Mouse (Mus musculus) forebrain, embryonic 12.5 days (tissue): Measurements from ENCODE around the gene Copa. TPM values are rescaled to one million over a fixed set of nuclear protein-coding genes. Genes with fewer than 3 reads are reported as not detected.
A peak's percentile ranks its signal among the peaks of the same experiment; 100 is the strongest.

ENCODE experiments used
- ATAC-seq: fragments of 200-750 bp; cut with Nextera tagmentation; 2 replicates; pipeline ENCODE4 v1.8.0; 2017; ENCODE audit warnings: moderate TSS enrichment; ENCODE audit not compliant: low FRiP score
- H3K27ac ChIP-seq: fragments of 300-500 bp; sonication (generic); 2 replicates; pipeline ENCODE4 v1.5.1; 2016; ENCODE audit warnings: mild to moderate bottlenecking
- H3K27me3 ChIP-seq: fragments of 300-500 bp; sonication (generic); 2 replicates; pipeline ENCODE4 v1.6.1; 2016; ENCODE audit warnings: mild to moderate bottlenecking
- H3K36me3 ChIP-seq: fragments of 300-500 bp; sonication (generic); replicated peaks from 2 replicates; pipeline ENCODE4 v1.6.1; 2016; ENCODE audit warnings: mild to moderate bottlenecking
- H3K4me1 ChIP-seq: fragments of 300-500 bp; sonication (generic); 2 replicates; pipeline ENCODE4 v1.6.1; 2016
- H3K4me2 ChIP-seq: fragments of 300-500 bp; sonication (generic); 2 replicates; pipeline ENCODE4 v1.6.1; 2016; ENCODE audit warnings: mild to moderate bottlenecking, moderate library complexity
- H3K4me3 ChIP-seq: fragments of 300-500 bp; sonication (generic); replicated peaks from 2 replicates; pipeline ENCODE4 v1.5.1; 2016; ENCODE audit warnings: mild to moderate bottlenecking
- H3K9ac ChIP-seq: fragments of 300-500 bp; sonication (generic); 2 replicates; pipeline ENCODE4 v1.6.1; 2016; ENCODE audit warnings: mild to moderate bottlenecking
- H3K9me3 ChIP-seq: fragments of 300-500 bp; sonication (generic); 2 replicates; pipeline ENCODE4 v1.6.1; 2016
- WGBS: fragments of 180-500 bp; shearing (Covaris S2); methylation state at CpG from one replicate; pipeline ENCODE4 v1.1.7; 2016; 5-methylcytosine and 5-hydroxymethylcytosine counted together
- polyA plus RNA-seq: library from polyadenylated mRNA; unstranded; fragments of >200 nt; fragmentation: Nextera tagmentation; extraction: Ambion mirVana; gene quantifications from 2 replicates; pipeline ENCODE4 v1.2.1, GENCODE M21; 2016

The Copa gene
- polyA plus RNA-seq = 199 and 222 TPM in 2 replicates

DNA sequence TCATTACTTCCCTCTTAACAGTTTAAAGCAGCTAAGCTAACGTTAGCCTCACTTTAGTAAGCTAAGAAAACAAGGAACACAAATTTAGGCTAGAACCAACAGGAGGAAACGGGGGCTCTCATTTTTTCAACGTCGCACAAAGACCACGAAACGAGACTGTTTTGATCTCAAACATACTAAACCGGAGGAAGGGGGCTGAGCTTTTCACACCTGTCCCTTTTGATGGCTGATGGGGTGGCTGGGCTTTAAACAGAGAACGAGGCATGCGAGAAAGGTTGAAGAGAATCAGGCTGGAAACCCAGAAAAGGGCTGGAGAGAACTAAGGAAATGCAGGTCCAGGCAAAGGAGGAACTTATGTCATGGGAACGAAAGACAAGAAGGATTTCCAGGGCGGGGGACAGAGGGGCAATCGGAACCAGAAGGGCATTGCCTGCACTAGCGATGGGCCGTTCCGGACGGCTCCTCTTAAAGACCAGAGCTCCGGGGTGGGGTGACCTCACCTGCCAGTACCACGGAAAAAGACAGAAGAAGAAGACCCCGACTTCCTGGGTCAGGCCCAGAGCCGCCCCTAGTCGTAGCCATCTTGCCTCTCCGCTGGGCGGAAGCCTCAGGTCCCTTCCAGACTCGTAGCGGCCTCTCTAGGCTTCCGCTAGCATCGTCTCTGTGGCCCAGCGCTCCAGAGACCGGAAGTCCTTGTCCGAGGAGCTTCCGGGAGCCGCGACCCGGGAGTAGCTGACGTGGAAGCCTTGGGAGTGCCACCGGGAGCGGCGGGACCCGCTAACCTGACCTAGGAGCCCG is at the start of gene Copa, which contains the start of gene Ncstn:
Gene Copa (plus strand): TSS at position 429 of the 798 bp plus-strand sequence.
Gene Ncstn (minus strand): TSS at position 695 of the 798 bp plus-strand sequence.
- peak within 1 kb of the TSS; percentile 80 for H3K27ac ChIP-seq
- peaks cover 20% of the 10 kb centered on the region for H3K4me1 ChIP-seq
- H3K4me3 ChIP-seq = peak within 1 kb of the TSS; percentile 83
- peak; percentile 98 for ATAC-seq
- no peaks in the 10 kb centered on the region for H3K9me3 ChIP-seq
- peak within 1 kb of the TSS; percentile 88 for H3K9ac ChIP-seq
- H3K27me3 ChIP-seq = no peaks in the 10 kb centered on the region
- peaks cover 24% of the 10 kb centered on the region for H3K36me3 ChIP-seq
- WGBS = under 1% methylated on average over 40 of the region's 40 CpGs
- H3K4me2 ChIP-seq = peak within 1 kb of the TSS; percentile 86

DNA sequence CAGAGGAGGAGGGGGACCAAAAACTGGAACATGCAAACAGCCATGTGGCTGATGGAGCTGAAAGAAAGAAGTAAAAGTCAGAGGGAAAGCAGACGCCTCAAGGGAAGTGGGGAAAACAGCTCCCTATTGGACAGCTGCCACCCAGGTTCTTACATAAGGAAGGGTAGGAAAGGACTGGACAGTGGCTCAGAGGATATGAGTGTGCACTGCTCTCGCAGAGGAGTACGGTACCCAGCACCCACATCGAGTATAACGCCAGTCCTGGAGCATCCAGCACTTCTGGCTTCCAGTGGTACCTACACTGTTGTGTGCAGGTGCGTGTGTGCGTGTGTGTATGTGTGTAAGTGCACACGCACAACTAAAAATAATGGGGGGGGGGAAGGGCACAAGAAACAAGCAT is 35.9 kb upstream of the Copa start:
- Histone ChIP-seq H3K9me3 (no peaks in the 10 kb centered on the region), H3K36me3 (no peaks in the 10 kb centered on the region), H3K4me2 (no peak overlapping the region), H3K9ac (no peak overlapping the region), H3K4me1 (peaks cover 37% of the 10 kb centered on the region), H3K27ac (no peak overlapping the region), H3K4me3 (no peak overlapping the region), H3K27me3 (no peaks in the 10 kb centered on the region; the same call in 1 of the 2 replicates)
- WGBS = 69% methylated on average over 8 of the region's 8 CpGs
- ATAC-seq = no peak

DNA sequence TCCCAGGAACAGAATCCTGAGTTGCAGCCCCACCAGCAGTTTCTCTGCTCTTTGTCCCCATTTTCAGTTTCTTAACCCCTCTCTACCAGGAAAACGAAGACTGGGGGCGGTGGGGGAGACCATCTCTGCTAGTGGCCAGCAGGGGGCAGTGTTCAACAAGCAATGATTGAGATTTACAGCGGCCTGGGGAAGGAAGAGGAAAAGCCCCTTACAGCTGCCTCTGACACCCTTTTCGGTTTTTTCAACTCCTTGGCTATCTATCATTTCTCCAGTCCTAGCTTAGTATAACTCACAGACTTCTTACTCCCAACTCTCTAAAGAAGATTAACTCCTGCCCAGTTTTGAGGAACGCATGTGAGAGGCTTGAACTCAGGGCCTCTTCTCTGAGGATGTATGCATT is 35.4 kb upstream of the Copa start:
- H3K4me3 ChIP-seq = no peak overlapping the region
- no peak overlapping the region for H3K9ac ChIP-seq
- peaks cover 4% of the 10 kb centered on the region; the same call in 1 of the 2 replicates for H3K27me3 ChIP-seq
- H3K4me1 ChIP-seq = peaks cover 37% of the 10 kb centered on the region
- H3K27ac ChIP-seq = peak overlapping the region; percentile 88
- peak; percentile 39; the same call in 1 of the 2 replicates for ATAC-seq
- H3K4me2 ChIP-seq = no peak overlapping the region; the same call in 1 of the 2 replicates
- no peaks in the 10 kb centered on the region for H3K9me3 ChIP-seq
- H3K36me3 ChIP-seq = 0 out of 2 replicates have a peak, but pooled peaks cover 4% of the 10 kb centered on the region
- 11% methylated on average over 5 of the region's 5 CpGs for WGBS

DNA sequence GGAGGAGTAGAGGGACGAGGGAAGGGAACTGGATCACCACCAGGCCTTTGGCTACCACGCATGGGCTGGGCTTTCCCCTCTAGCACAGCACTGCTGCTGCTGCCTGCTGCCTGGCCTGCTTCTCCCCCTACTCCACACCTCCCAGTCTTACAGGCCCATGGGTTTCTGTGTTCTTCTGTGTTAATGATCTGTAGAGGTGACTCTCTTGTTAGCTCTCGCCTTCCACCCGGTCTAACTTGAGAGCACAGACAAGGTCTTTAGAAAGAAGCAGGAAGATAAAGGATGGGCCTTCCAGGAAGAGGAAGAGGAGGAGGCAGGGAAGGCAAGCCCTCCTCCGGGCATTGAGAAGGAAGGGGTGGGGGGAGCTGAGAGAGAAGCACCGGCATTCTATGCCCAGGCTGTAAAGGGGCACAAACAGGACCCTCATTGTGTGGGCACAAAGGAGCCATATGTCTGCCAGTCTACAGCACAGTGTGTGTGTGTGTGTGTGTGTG is 34.0 kb upstream of the Copa start:
- H3K4me1 ChIP-seq = peaks cover 48% of the 10 kb centered on the region
- no peak overlapping the region for H3K4me3 ChIP-seq
- H3K27me3 ChIP-seq = peaks cover 16% of the 10 kb centered on the region
- no peaks in the 10 kb centered on the region for H3K9me3 ChIP-seq
- WGBS = 14% methylated on average over 6 of the region's 6 CpGs
- peak overlapping the region; percentile 88 for H3K27ac ChIP-seq
- H3K36me3 ChIP-seq = 0 out of 2 replicates have a peak, but pooled peaks cover 4% of the 10 kb centered on the region
- peak; percentile 89 for ATAC-seq
- H3K4me2 ChIP-seq = peak overlapping the region; percentile 31
- peak overlapping the region; percentile 1; the same call in 1 of the 2 replicates for H3K9ac ChIP-seq

DNA sequence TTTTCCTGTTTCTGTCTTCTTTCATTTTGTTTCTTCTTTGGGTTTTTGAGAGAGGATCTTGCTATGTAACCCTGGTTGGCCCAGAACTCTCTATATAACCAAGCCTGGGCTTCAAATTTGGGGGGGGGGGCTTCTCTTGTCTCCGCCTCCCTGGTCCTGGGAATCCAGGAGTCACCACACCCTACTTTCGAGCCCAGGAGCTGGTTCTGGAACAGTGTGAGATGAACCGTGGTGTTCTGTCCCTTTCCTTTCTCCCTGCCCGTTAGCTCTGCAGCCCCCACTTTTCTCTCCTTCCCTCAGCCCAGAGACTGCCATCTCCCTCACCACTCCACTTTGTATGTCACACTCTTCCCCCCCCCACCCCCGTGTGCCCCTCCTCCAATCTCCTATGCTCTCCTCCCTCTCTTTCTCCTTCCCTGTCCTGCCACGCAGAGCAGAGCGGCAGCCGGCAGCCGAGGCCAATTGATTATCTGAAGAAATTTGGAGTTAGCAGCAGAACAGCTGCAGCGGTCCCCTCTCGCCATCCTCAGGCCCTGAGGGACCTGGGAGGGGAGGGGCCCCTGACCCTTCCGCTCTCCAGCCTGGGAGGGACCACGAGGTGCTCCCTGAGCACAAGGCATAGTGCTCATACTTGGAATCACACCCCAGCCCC is 33.1 kb upstream of the Copa start:
- Histone ChIP-seq H3K27ac (peak overlapping the region; percentile 88), H3K9ac (0 out of 2 replicates have a peak overlapping the region, but pooled peaks have one; percentile 21), H3K27me3 (peaks cover 26% of the 10 kb centered on the region), H3K9me3 (no peaks in the 10 kb centered on the region), H3K4me1 (peaks cover 58% of the 10 kb centered on the region), H3K36me3 (0 out of 2 replicates have a peak, but pooled peaks cover 4% of the 10 kb centered on the region), H3K4me2 (peak overlapping the region; percentile 31), H3K4me3 (no peak overlapping the region)
- WGBS = 24% methylated on average over 13 of the region's 13 CpGs
- peak; percentile 34 for ATAC-seq

DNA sequence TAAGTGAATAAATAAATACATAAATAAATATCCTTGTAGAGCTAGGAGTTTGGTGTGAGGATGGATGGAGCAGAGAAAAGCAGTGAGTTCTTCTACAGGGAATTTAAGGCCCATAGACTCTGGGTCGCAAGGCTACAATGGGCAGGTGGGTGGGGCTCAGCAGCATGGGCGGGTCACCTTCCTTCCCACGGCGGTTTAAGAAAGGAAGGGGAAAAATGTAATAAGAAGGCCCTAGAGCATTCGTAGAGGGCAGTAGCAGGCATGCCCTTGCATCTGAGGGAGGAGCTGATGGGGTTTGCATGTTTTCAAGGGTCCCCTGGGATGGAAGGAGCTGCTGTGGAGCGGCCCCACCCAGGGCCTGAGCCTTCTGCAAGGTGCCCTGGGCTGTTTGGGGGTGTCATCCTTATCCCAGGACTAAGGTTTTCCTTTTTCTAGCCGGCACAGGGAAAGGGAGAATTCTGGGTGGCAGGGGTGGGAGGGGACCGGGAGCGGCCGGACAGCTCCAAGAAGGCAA is 29.5 kb upstream of the Copa start:
- Histone ChIP-seq H3K9me3 (no peaks in the 10 kb centered on the region), H3K9ac (no peak overlapping the region), H3K36me3 (0 out of 2 replicates have a peak, but pooled peaks cover 4% of the 10 kb centered on the region), H3K4me1 (peaks cover 65% of the 10 kb centered on the region), H3K4me2 (peak overlapping the region; percentile 70), H3K27ac (no peak overlapping the region), H3K27me3 (peaks cover 49% of the 10 kb centered on the region), H3K4me3 (peak overlapping the region; percentile 42)
- no peak for ATAC-seq
- WGBS = 16% methylated on average over 9 of the region's 10 CpGs

DNA sequence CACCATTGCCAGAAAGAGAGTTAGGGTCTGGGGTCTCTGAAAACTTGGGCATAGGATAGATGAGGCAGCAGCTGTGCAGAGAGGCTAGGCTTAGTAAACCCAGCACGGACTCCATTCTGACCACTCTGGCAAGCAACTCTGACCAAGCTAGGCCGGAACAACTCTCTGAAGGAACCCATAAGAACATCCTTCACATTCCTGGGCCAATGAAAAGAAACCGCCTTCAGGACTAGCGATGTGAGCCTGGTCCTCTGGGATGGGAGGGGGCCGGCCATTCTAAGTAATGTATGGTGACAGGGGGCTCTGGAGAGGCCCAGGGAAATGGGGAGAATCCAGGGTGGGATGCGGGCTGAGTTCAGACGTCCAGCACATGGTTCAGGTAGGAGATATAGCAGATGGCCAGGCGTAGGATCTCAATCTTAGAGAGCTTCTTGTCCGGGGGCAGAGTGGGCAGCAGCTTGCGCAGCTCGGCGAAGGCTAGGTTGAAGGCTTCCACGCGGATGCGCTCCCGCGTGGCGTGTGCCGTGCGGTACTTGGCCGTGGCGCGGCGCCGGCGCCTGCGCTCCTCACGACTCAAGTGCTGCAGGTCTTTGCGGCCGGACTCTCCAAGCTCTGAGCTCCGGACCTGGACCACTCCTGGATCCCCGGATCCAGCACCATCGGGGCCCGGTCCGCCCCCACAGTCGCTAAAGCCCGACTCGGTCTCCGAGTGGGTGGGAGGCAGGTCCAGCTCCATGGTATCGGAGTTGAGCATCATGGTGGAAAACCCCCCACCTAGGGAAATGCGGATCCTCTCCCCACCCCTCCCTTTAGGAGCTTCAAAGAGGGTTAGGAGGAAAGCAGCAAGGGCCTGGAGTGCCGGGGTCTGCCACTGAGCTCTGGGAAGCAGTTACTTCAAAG is 28.5 kb upstream of the Copa start:
- no peak overlapping the region for H3K27ac ChIP-seq
- H3K9ac ChIP-seq = peak overlapping the region; percentile 62
- peaks cover 49% of the 10 kb centered on the region for H3K27me3 ChIP-seq
- no peak for ATAC-seq
- 0 out of 2 replicates have a peak, but pooled peaks cover 4% of the 10 kb centered on the region for H3K36me3 ChIP-seq
- peaks cover 65% of the 10 kb centered on the region for H3K4me1 ChIP-seq
- peak overlapping the region; percentile 70 for H3K4me2 ChIP-seq
- no peaks in the 10 kb centered on the region for H3K9me3 ChIP-seq
- peak overlapping the region; percentile 42 for H3K4me3 ChIP-seq
- 2% methylated on average over 39 of the region's 42 CpGs for WGBS

DNA sequence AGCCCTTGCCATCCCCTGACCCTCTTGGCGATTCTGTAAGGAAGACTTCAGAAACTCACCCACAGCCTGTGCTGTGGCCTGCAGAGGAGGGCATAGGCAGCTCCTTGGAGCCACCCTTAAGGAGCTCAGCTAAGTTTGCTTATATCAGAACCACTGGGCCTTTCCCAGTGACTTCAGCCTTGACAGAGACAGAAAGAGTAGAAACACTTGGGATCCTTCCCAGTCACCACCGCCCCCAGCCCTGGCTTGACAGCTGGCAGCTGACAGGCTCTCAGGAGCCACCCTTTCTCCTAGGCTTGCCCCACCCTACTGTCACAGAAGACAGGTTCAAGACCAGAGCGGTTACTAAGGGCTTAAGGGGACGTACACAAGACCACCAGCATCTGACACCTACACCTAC is 26.1 kb upstream of the Copa start:
- 0 out of 2 replicates have a peak, but pooled peaks cover 4% of the 10 kb centered on the region for H3K36me3 ChIP-seq
- WGBS = 76% methylated on average over 4 of the region's 4 CpGs
- no peaks in the 10 kb centered on the region for H3K9me3 ChIP-seq
- H3K27me3 ChIP-seq = peaks cover 49% of the 10 kb centered on the region
- peak overlapping the region; percentile 42 for H3K4me3 ChIP-seq
- no peak for ATAC-seq
- H3K9ac ChIP-seq = peak overlapping the region; percentile 21; the same call in 1 of the 2 replicates
- H3K4me2 ChIP-seq = peak overlapping the region; percentile 70
- peaks cover 67% of the 10 kb centered on the region for H3K4me1 ChIP-seq
- H3K27ac ChIP-seq = no peak overlapping the region

DNA sequence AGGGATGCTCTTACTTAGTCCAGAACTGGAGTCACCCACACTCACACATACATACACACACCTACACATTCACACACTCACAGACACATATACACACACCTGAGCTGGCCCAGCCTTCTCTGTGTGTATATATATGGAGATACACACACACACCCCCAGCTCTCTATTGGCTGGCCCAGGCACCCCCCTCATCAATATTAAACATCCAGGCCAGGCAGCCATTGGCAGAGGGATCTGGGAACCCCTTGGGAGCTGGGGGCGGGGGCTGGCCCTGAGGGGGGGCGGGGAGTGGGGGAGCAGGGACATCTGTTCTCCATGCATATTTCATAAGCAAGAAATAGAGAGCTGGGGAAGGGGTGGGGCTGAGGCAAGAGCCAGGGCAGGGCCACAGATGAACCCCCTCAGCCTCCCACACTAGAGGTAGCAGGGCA is 24.8 kb upstream of the Copa start, which contains the start of gene Nhlh1:
Gene Nhlh1 (minus strand): TSS at position 83 of the 431 bp plus-strand sequence.
- WGBS = 43% methylated on average over 2 of the region's 2 CpGs
- no peaks in the 10 kb centered on the region for H3K9me3 ChIP-seq
- H3K4me3 ChIP-seq = peak within 1 kb of the TSS; percentile 42
- peaks cover 40% of the 10 kb centered on the region for H3K27me3 ChIP-seq
- H3K4me2 ChIP-seq = peak within 1 kb of the TSS; percentile 70
- peak within 1 kb of the TSS; percentile 81 for H3K27ac ChIP-seq
- ATAC-seq = peak; percentile 82
- peak within 1 kb of the TSS; percentile 40 for H3K9ac ChIP-seq
- H3K4me1 ChIP-seq = peaks cover 66% of the 10 kb centered on the region
- no peaks in the 10 kb centered on the region for H3K36me3 ChIP-seq

DNA sequence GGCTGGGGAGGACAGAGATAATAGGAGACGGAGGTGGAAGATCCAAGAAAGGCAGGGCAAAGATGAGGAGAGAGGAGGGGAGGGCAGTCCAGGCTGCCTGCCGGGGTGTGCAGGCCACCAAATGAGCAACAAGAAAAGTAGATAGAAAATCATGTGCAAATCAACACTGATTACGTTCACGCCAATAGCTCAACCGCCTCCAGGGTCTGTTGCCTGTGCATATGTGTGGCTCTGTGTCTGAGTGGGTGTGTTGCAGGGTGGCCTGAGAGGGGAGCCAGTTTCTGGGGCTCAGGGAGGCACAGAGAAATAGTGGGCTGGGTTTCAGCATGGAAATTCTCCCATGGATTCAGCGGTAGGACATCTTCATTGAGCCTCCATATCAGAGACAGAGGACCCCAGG is 24.0 kb upstream of the Copa start:
- no peak overlapping the region for H3K4me3 ChIP-seq
- peaks cover 58% of the 10 kb centered on the region for H3K4me1 ChIP-seq
- H3K27ac ChIP-seq = peak overlapping the region; percentile 81
- 48% methylated on average over 6 of the region's 6 CpGs for WGBS
- H3K27me3 ChIP-seq = peaks cover 33% of the 10 kb centered on the region
- no peaks in the 10 kb centered on the region for H3K9me3 ChIP-seq
- ATAC-seq = no peak
- no peaks in the 10 kb centered on the region for H3K36me3 ChIP-seq
- peak overlapping the region; percentile 19 for H3K4me2 ChIP-seq
- no peak overlapping the region for H3K9ac ChIP-seq

DNA sequence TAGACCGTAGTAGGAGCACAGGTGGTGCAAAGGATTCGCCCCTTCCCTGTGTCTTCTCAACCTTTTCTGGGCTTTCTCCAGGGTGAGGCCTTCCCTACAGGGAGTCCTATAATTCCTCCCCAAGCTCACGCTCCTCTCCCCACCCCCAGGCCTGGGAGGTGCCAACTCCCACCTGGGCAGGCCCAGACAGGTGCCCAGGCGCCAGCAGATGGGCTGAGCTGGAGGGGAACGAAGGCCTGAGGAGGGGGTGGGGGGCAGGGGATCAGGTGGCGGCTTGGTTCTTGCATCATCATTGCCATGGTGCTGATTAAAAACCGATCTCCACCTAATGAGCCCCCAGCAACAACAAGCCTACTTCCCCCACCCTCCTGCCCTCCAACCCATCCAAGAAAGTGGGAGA is 23.5 kb upstream of the Copa start:
- WGBS = 55% methylated on average over 7 of the region's 7 CpGs
- Histone ChIP-seq H3K4me3 (no peak overlapping the region), H3K9ac (no peak overlapping the region), H3K27me3 (peaks cover 27% of the 10 kb centered on the region), H3K4me2 (0 out of 2 replicates have a peak overlapping the region, but pooled peaks have one; percentile 19), H3K27ac (peak overlapping the region; percentile 81), H3K9me3 (no peaks in the 10 kb centered on the region), H3K36me3 (no peaks in the 10 kb centered on the region), H3K4me1 (peaks cover 55% of the 10 kb centered on the region)
- 0 out of 2 replicates have a peak, but pooled peaks have one; percentile 15 for ATAC-seq
